Mouse (Mus musculus): ENCODE results near the gene Ppp1r12c.

Ppp1r12c gene

DNA sequence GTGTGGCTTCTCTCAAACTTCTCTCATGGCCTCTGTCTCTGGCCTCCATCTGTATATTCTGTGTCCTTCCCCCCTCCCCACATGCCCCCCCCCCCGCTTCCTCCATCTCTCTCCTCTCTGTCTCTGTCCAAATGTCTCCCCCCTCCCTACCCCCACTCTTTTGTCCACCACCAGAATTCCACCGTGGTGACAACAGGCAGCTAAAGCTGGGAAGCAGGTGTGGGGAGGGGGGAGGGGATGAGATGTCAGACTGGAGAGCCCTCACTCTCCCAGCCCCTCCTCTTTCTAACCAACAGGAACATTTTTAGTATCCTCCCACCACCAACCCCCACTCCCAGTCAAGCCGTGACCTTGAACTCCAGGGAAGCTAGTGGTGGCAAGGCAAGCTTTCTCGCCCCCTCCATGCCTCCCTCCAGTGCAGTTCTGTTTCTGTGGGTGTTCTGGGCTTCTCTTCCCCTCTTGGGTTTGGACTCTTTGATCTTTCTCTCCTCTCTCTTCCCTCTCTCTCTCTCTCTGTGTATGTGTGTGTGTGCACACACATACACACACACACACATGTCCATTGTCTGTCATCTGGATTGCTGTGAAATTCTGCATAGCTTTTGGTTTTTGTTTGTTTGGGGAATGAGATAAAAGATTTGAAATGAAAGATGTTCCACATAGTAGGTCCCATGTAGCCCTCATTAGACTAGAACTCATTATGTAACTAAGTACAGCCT lies 15.0 kb upstream of the Ppp1r12c start, which contains the start of gene Tnnt1:
Gene Tnnt1 (minus strand): TSS at position 51 of the 719 bp plus-strand sequence.
- no peak for DNase-seq (ENCODE audit: low read depth, low spot score)

DNA sequence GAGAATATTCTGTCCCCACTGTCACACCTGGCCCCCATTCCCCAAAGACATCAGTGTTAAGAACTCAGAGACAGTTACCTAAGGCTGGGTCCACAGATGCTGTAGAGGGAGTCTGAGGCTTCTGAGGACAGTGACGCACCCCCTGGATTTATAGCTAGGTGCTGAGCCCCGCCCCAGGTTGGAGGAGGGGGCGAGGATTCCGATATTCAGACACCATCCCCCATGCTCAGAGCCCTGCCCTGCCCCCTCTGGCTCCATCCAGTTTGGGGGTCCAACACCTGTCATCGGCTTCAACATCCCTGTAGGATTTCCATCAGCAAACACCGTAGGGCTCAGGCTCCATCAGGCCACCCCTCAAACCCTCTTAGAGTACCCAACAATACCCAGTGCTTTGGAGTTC lies 14.4 kb upstream of the Ppp1r12c start:
- no peak for DNase-seq (ENCODE audit: low read depth, low spot score)

DNA sequence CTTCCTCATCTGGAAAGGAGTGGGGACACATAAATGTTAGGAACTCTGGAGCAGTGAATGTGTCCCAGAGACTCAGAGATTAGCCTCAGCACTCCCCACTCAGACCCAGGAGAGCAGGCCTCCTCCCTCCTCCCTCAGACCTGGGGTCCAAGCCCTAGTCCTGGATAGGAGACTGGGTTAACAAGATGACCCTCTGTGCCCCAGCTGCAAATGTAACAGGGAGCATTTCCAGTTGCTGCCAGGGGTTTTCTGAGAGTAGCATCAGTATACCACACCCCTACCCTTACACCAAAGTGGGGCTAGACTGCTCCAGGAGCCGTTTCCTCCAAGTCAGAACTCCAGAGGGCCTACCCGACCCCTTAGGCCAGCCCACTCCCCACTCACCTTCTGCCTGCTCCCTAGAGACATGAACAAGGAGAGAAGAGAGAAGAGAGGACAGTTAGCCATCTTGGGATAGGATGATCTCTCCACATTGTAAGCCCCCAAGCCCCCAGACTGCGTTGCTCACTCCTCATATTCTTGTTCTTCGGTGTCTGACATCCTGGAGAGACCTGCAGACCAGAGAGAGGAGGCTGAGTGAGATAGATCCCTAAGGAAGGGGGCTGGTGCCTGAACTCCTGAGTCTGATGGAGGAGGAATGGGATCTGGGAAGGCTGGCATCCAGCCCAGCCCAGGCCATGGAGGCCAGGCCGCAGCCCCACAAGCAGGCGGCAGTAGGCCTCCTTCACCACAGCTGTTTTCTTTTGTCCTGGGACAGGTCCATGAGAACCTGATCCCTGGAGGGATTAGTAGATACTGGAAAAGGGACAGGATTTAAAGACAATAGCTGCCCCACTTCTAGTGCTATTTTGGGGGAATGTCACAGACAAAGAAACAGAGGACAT lies 12.6 kb upstream of the Ppp1r12c start:
- no peak for DNase-seq (ENCODE audit: low read depth, low spot score)

DNA sequence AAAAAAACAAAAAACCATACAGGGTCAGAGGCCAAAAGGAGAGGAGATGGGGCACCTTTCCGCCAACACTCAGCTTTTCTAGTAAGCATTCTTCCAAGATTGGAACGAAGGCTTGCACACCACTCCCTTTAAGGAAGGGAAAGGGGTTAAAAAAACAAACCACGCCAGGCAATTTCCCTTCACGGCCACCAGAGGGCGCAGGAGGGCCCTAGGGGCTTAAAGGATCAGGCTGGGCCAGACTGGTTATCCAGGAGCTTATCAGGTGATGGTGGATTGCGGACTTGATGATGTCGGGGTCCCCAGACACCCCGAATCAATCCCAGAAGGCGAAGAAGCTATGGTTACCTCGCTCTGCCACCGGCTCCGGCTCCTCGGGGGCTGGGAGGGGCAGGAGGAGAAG lies 11.8 kb upstream of the Ppp1r12c start:
- peak; percentile 55 for DNase-seq (ENCODE audit: low read depth, low spot score)

DNA sequence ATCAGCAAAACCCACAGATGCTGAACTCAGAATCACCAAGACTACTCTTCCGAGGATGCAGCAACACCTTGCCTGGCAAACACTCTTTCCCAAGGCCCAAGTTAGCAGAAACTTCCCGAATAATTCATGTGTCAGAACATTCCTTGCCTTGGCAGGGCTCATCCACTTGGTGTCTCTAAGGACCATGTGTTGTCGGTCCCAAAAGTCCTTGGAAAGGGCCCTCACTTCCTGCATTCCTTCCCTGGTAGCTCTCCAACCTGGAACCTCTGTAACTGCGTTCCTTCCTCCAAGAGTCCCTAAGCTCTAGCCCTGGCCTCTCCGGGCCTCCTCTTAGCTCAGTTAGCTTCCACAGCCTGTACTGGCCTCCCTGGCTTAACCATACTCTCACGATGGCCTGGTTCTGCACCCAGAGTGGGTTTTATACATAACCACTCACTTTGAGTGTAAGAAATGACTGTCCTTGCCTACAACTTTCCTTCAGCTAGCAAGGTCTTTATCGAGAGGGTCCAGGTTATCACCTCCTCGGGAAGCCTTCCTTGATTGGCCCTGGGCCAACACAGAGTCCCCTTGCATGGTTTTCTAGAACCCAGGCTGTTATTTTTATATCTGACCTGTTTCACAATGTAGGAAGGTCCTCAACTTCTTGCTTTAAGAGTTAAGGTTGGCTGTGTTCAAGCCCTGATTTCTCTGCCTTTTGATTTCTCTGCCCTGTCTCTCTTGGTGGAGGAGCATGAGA lies 10.2 kb upstream of the Ppp1r12c start:
- no peak for DNase-seq (ENCODE audit: low read depth, low spot score)

DNA sequence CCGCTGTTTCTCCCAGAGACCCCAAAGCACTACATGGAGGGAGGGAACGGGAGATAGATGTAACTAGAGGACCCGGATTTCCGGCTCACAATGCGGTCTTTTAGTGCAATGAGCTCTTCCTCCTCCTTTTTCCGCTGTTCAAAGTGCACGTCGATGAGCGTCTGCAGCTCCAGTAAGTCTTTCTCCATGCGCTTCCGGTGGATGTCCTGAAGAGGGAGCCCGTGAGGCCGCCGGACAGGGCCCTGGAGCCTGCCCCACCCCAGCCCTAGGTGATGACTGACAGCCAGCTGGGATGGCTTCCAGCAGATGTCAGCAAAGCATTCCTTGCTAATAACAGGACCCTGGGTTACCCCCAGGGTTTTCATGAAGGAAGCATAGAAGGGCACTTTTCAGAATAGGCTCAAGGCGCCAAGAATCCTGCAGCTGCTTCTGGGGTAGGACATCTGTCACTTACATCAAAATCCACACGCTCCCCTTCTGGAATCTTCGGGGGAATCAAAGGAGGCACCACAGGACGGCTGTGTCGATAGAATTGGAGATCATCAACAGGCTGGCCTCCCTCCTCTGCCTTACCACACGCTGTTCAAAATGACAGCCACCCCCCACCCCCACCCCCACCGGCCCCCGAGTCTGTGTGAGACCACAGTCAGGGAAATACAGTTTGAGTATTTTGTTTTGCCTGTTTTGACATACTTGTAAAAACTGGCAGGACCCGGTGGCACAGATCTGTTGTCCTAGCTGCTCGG lies 8.6 kb upstream of the Ppp1r12c start:
- DNase-seq (ENCODE audit: low read depth, low spot score) = peak; percentile 46

DNA sequence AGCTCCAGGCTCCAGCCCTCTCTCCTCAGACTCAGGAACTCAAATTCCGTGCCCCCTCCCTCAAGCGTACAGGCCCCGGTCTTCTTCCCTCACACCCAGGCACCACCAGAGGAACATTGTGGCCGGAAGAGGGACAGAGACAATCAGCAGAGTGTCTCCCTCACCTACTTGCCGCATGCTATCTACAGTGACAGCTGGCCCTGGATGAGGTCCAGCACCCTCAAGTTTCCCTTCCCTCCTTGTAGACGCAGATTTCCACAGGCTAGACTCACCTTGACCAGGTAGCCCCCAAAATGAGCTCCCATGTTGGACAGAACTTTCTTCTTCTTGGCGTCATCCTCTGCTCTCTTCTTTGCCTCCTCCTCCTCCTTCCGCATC lies 7.2 kb upstream of the Ppp1r12c start:
- DNase-seq (ENCODE audit: low read depth, low spot score) = no peak

DNA sequence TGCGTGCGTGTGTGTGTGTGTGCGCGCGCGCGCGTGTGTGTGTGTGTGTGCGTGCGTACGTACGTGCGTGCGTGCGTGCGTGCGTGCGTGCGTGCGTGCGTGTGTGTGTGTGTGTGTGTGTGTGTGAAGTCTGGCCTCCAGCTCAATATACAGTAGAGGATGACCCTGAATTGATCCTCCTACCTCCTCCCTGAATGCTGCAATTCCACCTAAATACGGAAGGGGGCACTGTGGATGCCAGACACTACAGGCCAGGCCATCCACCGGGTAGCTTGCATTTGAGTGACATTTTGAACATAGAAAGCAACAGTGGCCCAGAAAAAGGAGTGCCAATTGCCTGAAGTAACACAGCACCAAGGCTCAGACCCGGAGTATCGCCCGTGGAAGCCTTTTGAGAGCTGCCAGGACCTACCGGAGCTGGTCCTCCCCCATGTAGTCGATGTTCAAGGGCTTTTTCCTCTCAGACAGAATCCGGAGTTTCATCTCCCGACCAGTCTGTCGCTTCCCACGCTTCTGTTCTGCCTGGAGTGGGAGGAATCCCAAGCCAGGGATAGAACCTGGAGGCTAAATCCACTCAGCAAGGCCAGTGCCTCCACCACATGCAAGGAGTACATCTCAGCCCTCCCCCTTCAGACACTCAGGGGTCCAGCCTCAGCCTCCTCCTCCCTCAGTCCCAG lies 6.7 kb upstream of the Ppp1r12c start:
- no peak for DNase-seq (ENCODE audit: low read depth, low spot score)

DNA sequence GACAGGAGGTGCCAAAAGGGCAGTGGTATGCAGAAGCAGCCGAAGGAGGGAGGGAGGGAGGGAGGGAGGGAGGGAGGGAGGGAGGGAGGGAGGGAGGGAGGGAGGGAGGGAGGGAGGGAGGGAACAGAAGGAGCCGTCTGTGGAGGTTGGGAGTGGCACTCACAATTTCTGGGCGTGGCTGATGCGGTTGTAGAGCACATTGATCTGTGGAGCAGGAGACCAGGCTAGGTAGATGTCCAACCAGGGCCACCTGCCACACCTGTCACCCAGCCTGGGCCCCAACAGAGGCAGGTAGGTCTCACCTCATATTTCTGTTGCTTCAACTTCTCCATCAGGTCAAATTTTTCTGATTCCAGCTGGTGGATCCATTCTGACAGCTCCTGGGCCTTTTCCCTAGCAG lies 5.7 kb upstream of the Ppp1r12c start:
- no peak for DNase-seq (ENCODE audit: low read depth, low spot score)

DNA sequence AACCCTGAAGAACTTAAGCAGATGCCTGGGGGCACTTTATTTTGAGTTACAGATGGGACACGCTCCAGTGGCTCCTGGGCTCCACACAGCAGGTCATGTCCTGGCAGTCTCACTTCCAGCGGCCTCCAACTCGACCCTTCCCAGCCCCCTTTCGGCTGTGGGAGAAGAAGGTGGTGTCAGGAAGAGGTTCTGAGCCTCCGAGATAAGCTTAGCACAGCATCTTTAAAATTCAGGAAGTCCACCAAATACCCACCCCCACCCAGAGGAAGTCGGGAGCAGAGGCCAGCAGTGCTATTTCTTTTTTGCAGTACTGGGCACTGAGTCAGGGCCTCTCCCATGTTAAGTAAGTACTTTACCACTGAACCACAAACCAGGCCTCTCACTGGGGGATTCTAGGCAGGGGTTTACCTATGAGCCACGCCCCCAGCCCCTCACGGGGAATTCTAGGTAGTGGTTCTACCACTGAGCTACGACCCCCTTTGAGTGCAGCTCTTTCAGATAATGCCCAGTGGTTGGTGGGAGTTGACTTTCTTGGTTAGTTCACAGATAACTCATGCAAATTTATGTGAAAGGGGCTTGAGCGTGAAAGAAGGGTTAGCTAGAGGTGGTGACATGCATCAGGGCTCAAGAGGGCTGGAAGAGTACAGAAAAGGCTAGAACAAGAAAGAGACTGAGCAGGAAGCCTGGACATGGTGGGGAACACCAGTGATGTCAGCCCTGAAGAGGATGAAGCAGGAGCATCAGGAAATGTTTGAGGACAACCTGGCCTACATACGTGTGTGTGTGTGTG lies 3.4 kb upstream of the Ppp1r12c start:
- DNase-seq (ENCODE audit: low read depth, low spot score) = no peak

DNA sequence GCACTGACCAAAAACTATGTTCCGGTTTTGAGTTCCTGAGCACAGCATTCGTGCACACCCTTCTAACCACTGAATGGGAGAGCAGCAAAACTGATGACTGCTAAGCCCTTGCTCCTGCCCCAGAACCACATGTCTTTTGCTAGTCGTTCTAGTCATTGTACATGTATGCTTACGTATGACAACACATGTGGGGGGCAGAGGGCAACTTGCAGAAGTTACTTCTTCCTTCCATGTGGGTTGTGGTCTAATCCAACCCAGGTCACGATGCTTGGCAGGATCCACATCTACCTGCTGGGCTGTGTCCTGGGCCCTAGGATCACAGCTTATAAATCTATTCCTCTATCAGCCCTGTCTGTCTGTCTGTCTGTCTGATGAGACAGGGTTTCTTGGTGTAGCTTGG lies 2.4 kb upstream of the Ppp1r12c start:
- no peak for DNase-seq (ENCODE audit: low read depth, low spot score)

DNA sequence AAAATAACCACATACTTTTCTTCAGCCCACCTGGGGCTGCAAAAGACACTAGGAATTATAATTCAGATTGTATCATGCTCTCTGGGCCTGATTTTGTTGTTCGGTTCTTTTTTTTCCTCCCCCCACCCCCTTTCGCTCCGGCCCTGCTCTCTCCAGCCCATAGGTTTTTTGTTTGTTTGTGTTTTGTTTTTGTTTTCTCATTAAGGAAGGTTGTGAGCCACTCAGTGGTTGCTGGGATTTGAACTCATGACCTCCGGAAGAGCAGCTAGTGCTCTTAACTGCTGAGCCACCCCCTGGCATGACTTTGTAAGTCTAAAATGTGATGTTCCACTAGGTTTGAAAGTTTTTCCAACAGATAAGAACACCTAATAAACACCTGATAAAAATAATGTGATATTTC lies 1.6 kb upstream of the Ppp1r12c start:
- DNase-seq (ENCODE audit: low read depth, low spot score) = no peak

DNA sequence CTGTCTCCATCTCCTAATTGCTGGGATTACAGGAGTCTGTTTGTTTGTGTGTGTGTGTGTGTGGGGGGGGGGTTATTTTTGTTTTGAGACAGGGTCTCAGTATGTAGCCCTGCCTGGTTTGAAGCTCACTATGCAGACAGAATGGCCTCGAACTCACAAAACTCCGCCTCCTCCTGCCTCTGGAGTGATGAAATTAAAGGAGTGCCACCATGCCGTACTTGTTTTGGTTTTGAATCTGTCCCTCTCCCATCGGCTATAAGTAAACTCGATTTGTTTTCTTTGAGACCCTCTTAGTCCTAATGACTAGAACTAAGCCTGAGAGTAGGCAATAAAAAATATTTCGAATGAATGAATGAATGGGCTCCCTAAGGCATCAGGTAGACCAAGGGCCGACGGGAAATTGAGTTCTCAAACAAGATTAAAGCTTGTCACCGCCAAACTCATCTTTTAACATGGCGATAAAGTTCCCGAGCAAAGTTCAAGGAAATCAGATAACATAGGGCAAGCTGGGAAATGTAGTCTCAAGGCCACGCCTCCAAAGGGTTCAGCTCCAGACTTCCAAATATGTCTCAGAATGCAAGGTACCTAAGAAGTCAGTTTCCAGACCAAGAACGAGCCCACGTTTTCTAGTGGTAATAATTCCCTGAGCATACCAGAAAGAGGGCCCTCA lies 1.1 kb upstream of the Ppp1r12c start:
- peak; percentile 80 for DNase-seq (ENCODE audit: low read depth, low spot score)

DNA sequence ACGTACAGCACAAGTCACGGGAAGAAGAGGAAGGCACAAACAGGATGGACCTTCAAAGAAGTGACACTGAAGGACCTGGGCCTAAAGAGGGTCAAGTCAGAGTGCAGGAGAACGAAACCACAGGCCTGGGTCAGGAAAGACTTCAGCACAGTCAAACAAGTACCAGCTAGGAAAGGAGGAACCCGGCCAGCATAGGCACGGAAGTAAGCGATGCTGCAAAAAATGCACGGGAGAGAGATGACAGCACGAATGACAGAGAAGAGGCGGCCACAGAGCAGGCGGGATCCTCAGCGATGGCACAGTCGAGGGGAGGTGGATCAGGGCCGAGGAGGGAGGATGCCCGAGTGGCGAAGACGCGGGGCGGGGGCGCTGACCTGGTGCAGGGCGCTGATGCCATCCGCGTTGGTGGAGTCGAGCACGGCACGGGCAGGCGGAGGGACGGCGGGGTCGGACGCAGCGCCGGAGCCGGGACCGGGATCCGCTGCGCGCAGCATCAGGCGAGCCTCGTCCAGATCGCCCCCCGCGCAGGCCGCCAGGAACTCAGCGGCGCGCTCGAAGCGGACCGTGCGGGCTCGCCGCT lies 498 bp downstream of the Ppp1r12c start:
- DNase-seq (ENCODE audit: low read depth, low spot score) = peak; percentile 44

DNA sequence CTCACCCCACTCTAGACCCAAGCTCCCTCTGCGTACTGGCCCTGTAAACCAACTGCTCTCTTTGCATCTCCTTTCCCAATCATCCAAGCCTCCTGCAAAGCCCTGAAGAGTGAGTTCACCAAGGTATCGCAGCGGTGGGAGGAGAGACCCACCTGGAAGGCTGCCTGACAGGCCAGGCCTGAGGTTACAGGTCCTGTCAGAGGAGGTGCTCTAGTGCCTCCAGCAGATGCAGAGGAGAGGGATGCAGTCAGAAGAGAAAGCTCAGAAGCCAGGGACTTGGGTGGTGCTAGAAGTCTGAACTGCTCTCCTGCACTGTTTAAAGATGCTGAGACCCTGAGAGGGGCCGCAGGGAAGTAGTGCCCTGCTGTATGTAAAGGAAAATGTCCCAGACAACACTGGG lies 2.4 kb downstream of the Ppp1r12c start:
- no peak for DNase-seq (ENCODE audit: low read depth, low spot score)

DNA sequence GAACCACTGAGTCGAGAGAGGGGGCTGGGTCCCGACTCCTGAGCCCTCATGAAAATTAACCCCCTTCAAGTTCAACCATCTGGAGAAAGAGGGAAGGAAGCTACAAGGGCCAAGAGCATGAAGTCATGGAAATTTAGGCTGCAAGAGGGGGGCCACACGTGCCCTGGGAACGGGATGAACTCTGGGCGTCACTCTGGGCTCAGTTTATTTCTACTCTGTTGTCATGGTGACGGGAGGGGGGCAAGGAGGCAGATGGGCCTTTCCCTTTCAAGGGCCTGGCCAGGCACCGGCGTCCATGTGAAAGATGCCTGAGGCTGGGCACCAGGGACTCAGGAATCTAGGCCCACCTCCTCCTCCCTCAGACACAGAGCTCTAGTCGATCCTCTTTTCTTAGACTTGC lies 3.2 kb downstream of the Ppp1r12c start:
- peak; percentile 6 for DNase-seq (ENCODE audit: low read depth, low spot score)

DNA sequence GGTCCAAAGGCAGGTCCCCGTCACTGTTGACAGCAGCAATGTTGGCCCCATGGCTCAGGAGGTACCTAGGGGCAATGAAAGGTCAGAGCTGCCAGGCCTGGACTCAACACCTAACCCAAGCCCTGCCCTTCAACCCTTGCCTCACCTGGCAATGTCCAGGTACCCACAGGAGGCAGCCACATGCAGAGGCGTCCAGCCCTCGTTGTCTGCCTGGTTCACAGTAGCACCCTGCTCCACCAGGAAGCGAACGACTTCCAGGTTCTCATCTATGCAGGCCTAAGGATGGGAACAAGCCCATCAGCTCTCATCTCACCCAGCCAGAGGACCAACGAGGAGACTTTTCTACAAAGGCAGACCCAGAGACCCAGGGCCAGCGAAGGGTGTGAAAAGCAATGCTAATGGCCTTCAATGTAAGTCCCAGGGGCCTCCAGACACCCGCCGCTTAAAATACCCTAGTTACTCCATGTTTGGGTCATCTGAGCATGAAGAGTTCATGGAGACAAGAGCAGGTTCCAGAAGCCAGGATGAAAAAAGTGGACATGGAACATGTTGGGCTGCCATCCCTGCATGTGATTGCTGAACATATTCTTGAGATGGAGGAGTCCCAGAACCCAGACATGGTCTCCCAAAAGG lies 4.1 kb downstream of the Ppp1r12c start:
- no peak for DNase-seq (ENCODE audit: low read depth, low spot score)

DNA sequence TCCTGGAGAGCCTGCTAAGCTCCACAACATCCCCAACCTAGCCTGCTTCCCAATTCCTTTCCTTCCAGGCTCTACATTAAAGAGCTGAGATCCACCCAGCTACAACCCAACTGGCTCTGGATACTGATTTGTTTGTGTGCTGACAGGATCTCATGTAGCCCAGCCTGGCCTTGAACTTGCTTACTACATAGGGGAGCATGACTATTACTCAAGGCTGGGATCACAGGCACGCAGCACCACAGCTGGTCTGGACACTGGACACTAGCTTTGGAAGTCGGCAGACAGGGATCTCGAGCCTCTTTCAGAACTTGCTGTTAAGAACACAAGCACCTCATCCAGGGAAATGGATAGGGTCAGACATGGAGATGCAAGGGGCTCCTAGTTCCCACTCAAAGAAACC lies 5.0 kb downstream of the Ppp1r12c start:
- no peak for DNase-seq (ENCODE audit: low read depth, low spot score)

DNA sequence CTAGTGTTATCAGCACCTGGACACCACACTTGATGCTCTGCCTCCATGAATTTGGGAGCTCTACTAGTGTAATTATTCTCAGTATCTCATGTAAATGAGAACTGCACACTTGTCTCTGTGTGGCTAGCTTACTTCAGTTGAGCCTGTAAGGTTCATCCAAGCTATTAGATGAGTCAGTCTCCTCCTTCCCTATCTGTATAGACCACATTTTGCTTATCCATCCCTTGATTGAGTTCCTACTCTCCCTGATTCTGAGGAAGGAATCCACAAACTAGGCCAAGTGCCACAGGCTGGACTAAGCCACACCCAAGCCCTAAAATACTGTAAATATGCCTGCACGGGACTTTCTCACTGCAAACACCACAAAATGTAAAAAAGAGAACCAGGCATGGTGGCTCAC lies 7.5 kb downstream of the Ppp1r12c start:
- no peak for DNase-seq (ENCODE audit: low read depth, low spot score)

All from 3T3-L1 (cell line).